Mouse (Mus musculus) thymus, postnatal 4 days (tissue): ENCODE measurements around the gene Cyp4a31.
"Not testable (repeated sequence)": the region's sequence is repeated elsewhere in the genome, so short reads cannot be mapped to it uniquely, and the experiment has no call there.

Source experiments
- DNase-seq: peaks from one replicate; pipeline ENCODE4 v3.0.0; 2021

The Cyp4a31 gene

DNA sequence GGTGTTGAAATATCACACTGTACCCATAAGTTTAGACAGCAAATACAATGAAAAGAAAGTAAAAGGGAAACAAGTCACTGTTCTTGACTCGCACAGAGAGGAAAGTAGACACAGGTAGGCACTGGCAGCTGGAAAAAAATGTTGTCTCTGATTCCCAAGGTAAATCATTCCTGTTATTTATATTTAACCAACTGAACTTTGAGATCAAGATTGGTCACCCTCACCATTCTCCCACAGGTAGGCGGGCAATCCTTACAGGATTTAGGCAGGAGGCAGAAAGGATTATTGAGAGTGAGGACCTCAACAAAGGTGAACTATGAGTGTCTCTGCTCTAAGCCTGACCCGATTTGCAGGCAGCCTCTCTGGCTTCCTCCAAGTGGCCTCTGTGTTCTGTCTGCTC, at the start of gene Cyp4a31:
Gene Cyp4a31 (plus strand): TSS at position 249 of the 400 bp plus-strand sequence.
- no peak for DNase-seq

DNA sequence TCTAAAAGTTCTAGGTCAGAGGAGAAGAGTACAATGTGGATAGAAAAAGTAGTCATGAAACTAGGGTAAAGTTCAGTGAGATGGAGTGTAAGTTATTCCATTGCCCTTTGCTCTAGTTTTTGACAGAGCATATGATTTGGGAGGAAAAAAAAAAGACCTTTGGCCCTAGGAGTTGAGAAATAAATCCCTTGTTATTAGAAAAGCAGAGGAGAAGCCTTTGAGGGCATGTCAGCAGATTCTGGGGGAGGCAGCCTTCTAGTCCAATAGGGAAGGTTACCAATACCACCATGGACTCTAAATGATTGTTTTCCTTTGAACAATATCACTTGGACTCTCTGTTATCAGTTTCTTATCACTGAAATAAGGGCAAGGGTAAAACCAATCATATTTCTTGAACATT, 49.5 kb upstream of the Cyp4a31 start:
- DNase-seq, result not testable (repeated sequence)

DNA sequence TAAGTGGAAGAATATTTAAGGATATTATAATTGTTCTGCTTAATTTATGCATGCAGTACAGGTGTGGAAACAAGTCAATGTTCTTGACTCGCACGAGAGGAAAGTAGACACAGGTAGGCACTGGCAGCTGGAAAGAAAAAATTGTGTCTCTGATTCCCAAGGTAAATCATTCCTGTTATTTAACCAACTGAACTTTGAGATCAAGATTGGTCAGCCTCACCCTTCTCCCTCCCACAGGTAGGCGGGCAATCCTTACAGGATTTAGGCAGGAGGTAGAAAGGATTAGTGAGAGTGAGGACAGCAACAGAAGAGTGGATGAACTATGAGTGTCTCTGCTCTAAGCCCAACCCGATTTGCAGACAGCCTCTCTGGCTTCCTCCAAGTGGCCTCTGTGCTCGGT, 45.4 kb upstream of the Cyp4a31 start, which contains the start of gene Cyp4a10:
Gene Cyp4a10 (plus strand): TSS at position 265 of the 400 bp plus-strand sequence.
- not testable (repeated sequence) for DNase-seq

GRCm38 (mm10) chr4:115519444-115519843, 44.0 kb upstream of the Cyp4a31 start:
- DNase-seq, result no peak

DNA sequence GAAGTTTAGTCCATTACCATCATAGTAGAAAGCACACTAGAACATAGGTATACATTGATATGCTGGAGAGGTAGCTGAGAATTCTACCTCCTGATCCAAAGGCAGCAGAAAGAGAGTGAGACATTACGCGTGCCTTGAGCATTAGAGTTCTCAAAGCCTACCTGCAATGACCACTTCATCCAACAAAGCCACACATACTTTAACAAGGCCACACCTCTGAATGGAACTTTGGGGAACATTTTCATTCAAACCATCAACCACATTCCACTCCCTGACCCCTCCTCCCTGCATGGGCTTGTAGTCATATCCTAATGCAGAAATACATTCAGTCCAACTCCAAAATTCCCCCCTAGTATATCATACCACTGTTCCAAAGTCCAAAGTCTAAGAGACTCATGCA, 41.7 kb upstream of the Cyp4a31 start:
- DNase-seq, result no peak

GRCm38 (mm10) chr4:115545101-115545500, 18.3 kb upstream of the Cyp4a31 start:
- no peak for DNase-seq

- DNase-seq, result no peak
These were observed 17.2 kb upstream of the Cyp4a31 start for GRCm38 (mm10) chr4:115546141-115546828.

- no peak for DNase-seq
These were observed 10.7 kb upstream of the Cyp4a31 start for GRCm38 (mm10) chr4:115552726-115553125.

DNA sequence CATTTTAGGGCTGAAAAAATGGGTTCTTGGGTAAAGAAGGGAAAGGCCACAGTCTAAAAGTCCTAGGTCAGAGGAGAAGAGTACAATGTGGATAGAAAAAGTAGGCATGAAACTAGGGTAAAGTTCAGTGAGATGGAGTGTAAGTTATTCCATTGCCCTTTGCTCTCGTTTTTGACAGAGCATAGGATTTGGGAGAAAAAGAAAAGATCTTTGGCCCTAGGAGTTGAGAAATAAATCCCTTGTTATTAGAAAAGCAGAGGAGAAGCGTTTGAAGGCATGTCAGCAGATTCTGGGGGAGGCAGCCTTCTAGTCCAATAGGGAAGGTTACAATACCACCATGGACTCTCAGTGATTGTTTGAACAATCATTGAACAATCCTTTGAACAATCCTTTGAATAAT, 7.9 kb upstream of the Cyp4a31 start:
- no peak for DNase-seq

- no peak for DNase-seq
These were observed 5.4 kb upstream of the Cyp4a31 start for GRCm38 (mm10) chr4:115557861-115558561.

- DNase-seq, result not testable (repeated sequence)
These were observed 2.2 kb upstream of the Cyp4a31 start for GRCm38 (mm10) chr4:115561236-115561635.

DNA sequence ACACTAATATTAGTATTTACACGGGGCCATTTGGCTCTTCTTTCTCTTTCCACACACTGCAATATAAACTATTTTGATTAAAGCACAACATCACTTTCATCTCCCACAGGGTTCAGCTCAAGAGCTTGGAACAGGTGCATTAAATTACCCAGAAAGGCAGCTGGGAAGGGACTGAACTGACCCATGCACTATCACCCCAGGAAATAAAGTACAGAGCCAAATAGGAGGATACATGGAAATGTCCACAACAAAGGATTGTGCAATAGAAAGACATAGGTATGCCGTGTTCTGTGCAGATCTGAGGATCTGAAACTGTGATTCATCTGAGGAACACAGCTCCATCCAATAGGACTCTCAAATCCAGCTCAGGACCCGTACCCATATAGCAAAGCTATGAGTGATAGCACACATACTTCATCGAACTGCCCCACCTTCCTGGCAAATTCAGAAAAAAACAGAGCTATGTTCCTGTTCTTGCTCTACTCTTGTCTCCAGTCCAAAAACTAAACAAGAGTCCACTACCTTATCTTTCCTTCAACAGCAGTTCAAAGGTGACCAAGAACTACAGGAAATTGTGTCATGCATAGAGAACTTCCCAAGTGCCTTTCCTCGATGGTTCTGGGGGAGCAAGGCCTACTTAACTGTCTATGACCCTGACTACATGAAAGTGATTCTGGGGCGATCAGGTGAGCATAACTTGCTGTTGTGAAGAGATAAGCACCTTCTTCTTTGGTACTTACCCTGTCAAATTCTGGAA, 1.2 kb downstream of the Cyp4a31 start:
- DNase-seq, result not testable (repeated sequence)

GRCm38 (mm10) chr4:115575255-115575654, 11.8 kb downstream of the Cyp4a31 start:
- no peak for DNase-seq

DNA sequence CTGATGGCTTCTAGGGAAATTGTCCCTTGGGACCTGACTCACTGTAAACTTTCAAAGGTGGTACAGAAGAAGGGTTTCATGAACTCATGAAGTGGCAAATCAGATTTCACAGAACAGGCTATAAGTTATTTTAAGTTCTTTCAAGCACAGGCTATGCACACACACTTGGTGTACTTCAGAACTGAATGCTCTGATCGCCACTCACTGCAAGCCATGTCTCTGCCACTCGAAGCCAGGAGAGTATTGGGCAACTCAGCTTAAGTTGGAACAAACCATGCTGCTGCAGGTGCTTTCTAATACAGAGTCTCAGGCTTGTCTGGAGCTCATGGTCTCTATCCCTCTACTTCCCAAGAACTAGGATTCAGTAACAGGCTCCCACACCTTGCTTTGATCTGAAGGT, 12.3 kb downstream of the Cyp4a31 start:
- DNase-seq, result no peak

- DNase-seq, result no peak
These were observed 19.6 kb downstream of the Cyp4a31 start for GRCm38 (mm10) chr4:115583036-115583435.

DNA sequence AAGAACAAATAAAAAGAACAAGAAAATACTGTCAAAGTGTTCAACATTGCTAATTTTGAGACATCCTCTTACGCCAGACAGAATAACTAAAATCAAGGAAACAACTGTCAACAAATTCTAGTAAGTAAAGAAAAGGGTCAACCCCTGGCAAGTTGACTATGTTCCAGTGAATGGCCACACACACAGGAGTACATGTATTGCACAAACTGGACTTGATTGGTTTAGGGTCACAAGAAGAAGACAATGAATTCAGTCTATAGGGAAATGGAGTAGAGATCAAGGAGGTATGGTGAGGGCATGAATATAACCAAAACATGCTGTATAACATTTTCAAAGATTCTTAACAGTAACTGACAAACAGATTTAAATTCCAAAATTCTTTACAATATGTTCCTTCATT, 32.9 kb downstream of the Cyp4a31 start:
- DNase-seq, result no peak

GRCm38 (mm10) chr4:115596824-115597336, 33.4 kb downstream of the Cyp4a31 start:
- DNase-seq, result no peak

DNA sequence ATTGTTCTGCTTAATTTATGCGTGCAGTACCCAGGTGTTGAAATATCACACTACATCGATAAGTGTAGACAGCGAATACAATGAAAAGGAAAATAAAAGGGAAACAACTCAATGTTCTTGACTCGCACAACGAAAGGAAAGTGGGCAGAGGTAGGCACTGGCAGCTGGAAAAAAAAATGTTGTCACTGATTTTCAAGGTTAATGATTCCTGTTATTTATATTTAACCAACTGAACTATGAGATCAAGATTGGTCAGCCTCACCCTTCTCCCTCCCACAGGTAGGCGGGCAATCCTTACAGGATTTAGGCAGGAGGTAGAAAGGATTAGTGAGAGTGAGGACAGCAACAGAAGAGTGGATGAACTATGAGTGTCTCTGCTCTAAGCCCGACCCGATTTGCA, 37.2 kb downstream of the Cyp4a31 start, which contains the start of gene Cyp4a32:
Gene Cyp4a32 (plus strand): TSS at position 359 of the 400 bp plus-strand sequence.
- not testable (repeated sequence) for DNase-seq

GRCm38 (mm10) chr4:115614005-115614404, 50.6 kb downstream of the Cyp4a31 start:
- no peak for DNase-seq

- DNase-seq, result not testable (repeated sequence)
These were observed 62.1 kb downstream of the Cyp4a31 start for GRCm38 (mm10) chr4:115625560-115625959.
